Mouse (Mus musculus): ENCODE data around the gene Tspan32. TPM values are rescaled to one million over a fixed set of nuclear protein-coding genes. Genes with fewer than 3 reads are reported as not detected.

Gene Tspan32
- polyA plus RNA-seq (2017; shearing (Covaris generic)): 41.9 TPM

GRCm38 (mm10) chr7:143004727-143005343 is at the start of gene Tspan32:
Gene Tspan32, plus strand, starts transcription at chr7:143005046.

DNA sequence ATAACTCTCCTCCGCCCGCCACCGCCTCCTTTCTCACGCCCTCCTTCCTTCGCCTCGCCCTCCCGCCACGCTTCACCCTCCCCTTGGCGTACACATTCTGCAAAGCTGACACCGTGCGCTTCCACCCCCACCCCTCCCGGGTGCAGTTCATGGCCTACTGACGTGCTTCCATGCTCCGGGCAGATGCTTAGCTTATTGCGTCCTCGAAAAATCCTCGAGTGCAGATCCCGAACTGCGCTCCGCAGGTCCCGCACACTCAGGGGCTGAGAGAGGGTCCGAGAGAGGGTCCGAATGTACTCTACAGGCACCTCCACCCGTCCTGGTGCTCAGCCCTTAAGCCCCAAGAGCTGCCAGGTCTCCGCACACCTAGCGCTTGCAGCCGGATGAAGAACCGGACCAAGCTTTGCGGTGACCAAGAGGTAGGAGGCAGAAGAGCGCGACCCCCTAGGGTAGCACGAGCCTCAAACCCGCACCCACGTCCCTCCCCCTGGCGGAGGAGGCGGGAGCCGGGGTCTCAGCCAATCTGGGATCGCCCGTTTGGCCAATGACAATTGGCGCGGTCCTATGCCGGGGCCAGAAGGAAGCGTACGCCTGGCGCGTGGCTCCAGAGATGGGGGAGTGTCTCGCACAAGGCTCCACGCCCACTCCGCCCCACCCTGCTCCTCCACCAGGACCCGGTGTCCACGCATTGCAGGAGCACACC is 35.9 kb upstream of the Tspan32 start, which contains the start of gene Ascl2:
Ascl2 (minus strand) TSS at position 456 of the 703 bp plus-strand sequence.

GRCm38 (mm10) chr7:143052626-143053007 is 47.8 kb downstream of the Tspan32 start, which contains the start of gene Cd81:
Gene Cd81, plus strand, starts transcription at chr7:143052739.

DNA sequence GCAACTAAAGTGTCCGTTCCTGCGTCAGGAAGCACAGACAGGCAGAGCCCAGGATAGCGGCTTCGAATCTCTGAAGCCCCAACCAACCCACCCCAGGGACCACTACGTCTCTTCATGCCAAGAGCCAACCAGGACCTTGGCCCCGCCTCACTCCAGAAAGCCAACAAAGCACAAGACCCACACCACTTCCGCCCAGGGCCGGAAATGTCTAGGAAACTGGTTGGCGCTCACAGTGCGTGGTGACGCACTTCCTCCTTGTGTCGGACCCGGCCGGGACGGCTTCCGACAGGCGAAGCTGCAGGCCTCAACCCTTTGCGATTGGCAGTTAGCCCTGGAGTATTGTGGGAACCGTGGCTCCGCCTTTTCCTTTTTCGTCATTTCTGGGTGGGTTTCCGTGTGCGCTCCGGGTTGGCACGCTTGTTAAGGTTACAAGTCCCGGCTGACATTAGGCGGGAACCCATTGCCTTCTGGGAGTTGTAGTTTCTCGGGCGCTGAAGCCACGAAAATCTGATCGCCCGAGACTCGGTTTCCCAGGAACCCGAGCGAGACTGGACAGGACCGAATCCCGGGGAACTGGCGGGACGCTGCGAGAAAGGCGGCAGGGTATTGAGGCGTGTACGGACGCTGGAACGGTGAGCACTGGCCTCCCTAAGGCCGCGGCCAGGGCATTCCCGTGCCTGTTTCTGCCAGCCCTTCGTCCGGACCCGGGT is 64.2 kb downstream of the Tspan32 start, which contains the start of gene Tssc4:
Tssc4 (plus strand) TSS at position 368 of the 710 bp plus-strand sequence.

Other genes with a start within 250 kb of the Tspan32 start
- not detected for gene Th, start 73.9 kb upstream of the Tspan32 start, polyA plus RNA-seq (2017; shearing (Covaris generic))
- not detected for gene Ascl2, start 35.8 kb upstream of the Tspan32 start, polyA plus RNA-seq (2017; shearing (Covaris generic))
- gene Cd81, start 47.7 kb downstream of the Tspan32 start, polyA plus RNA-seq (2017; shearing (Covaris generic)): 5.6 TPM
- 9.3 TPM for gene Tssc4, start 64.2 kb downstream of the Tspan32 start, polyA plus RNA-seq (2017; shearing (Covaris generic))
- not detected for gene Trpm5, start 89.6 kb downstream of the Tspan32 start, polyA plus RNA-seq (2017; shearing (Covaris generic))
- not detected for gene Kcnq1, start 101.3 kb downstream of the Tspan32 start, polyA plus RNA-seq (2017; shearing (Covaris generic))